Mouse (Mus musculus) embryonic facial prominence, embryonic 14.5 days (tissue): ENCODE measurements around the gene Gm10518. TPM values are rescaled to one million over a fixed set of nuclear protein-coding genes. Genes with fewer than 3 reads are reported as not detected.
A peak's percentile ranks its signal among the peaks of the same experiment; 100 is the strongest.

ENCODE experiments used
- ATAC-seq: fragments of 200-750 bp; cut with Nextera tagmentation; 2 replicates; pipeline ENCODE4 v1.8.0; 2017; ENCODE audit warnings: low read depth, moderate number of reproducible peaks, moderate TSS enrichment
- DNase-seq: peaks from one replicate; pipeline ENCODE4 v3.0.0-alpha.2; 2015; ENCODE audit warnings: low spot score
- H3K27ac ChIP-seq: fragments of 300-500 bp; sonication (generic); replicated peaks from 2 replicates; pipeline ENCODE4 v1.5.1; 2014; ENCODE audit warnings: low read depth, mild to moderate bottlenecking, low read length, moderate library complexity
- H3K27me3 ChIP-seq: fragments of 300-500 bp; sonication (generic); replicated peaks from 2 replicates; pipeline ENCODE4 v1.6.1; 2014; ENCODE audit warnings: low read length; ENCODE audit not compliant: control insufficient read depth, insufficient read depth
- H3K36me3 ChIP-seq: fragments of 300-500 bp; sonication (generic); 2 replicates; pipeline ENCODE4 v1.6.1; 2014; ENCODE audit warnings: low read length, mixed read lengths; ENCODE audit not compliant: control insufficient read depth, insufficient read depth
- H3K4me1 ChIP-seq: fragments of 300-500 bp; sonication (generic); 2 replicates; pipeline ENCODE4 v1.6.1; 2014; ENCODE audit warnings: antibody characterized with exemption, low read length; ENCODE audit not compliant: control insufficient read depth, insufficient read depth
- H3K4me2 ChIP-seq: fragments of 300-500 bp; sonication (generic); 2 replicates; pipeline ENCODE4 v1.6.1; 2014; ENCODE audit warnings: low read depth, mild to moderate bottlenecking, low read length, moderate library complexity, mixed read lengths
- H3K4me3 ChIP-seq: fragments of 300-500 bp; sonication (generic); 2 replicates; pipeline ENCODE4 v1.5.1; 2014; ENCODE audit warnings: low read depth, mild to moderate bottlenecking, low read length
- H3K9ac ChIP-seq: fragments of 300-500 bp; sonication (generic); 2 replicates; pipeline ENCODE4 v1.6.1; 2014; ENCODE audit warnings: low read depth, mild to moderate bottlenecking, low read length, moderate library complexity, mixed read lengths
- H3K9me3 ChIP-seq: fragments of 300-500 bp; sonication (generic); 2 replicates; pipeline ENCODE4 v1.6.1; 2016; ENCODE audit warnings: low read length; ENCODE audit not compliant: control insufficient read depth
- WGBS: fragments of 180-500 bp; shearing (Covaris S2); extraction: QIAGEN DNeasy Blood & Tissue Kit; methylation state at CpG from one replicate; pipeline ENCODE4 v1.1.7; 2014; 5-methylcytosine and 5-hydroxymethylcytosine counted together
- polyA plus RNA-seq: library from polyadenylated mRNA; unstranded; fragments of >200 nt; fragmentation: Nextera tagmentation; extraction: Ambion mirVana; gene quantifications from 2 replicates; pipeline ENCODE4 v1.2.1, GENCODE M21; 2014

The Gm10518 gene
- polyA plus RNA-seq, 1 experiment from 2014 or later: not detected

DNA sequence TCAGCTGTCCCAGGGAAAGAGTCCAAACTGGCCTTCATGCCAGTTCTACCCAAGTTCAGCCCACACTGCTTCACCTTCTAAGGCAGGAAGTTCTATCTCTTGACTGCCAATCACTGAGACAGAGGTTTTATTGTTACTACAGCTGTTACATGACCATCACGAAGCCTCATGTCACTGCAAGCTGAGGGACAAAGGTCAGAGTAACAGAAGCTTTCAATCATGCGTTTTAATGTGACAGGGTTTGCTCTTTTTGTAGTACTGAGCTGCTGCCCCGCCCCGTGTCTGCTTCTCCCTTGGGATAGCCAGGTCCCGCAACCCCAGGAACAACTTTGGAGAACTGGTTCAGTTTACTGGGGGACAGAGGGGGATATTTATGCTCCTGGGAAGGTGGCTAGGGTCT, 21.4 kb downstream of the Gm10518 start:
- Histone ChIP-seq H3K27me3 (no peaks in the 10 kb centered on the region), H3K9me3 (no peaks in the 10 kb centered on the region), H3K4me2 (no peak overlapping the region), H3K4me1 (no peaks in the 10 kb centered on the region), H3K27ac (no peak overlapping the region), H3K9ac (no peak overlapping the region), H3K4me3 (no peak overlapping the region), H3K36me3 (no peaks in the 10 kb centered on the region)
- 43% methylated on average over 5 of the region's 5 CpGs for WGBS
- ATAC-seq (no peak), DNase-seq (no peak)

DNA sequence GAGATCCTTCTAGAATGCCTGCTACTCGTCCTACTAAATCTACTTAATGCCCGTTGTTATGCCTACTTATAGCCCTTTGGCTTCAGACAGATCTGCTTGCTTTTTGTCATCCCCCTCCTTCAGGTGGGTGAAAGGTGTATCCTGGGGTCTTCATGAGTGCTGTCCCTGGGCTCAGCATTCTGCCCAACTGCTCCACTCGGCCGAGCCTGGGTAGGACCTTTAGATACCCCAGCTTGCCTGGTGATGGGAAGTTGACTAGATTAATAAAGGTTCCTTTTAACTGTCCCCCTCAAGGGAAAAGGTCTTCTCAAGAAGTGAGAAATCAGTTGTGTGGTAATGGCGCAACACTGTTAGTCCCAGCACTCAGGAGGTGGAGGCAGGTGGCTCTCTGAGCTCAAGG, 24.9 kb downstream of the Gm10518 start:
- Histone ChIP-seq H3K27me3 (no peaks in the 10 kb centered on the region), H3K9me3 (no peaks in the 10 kb centered on the region), H3K4me2 (no peak overlapping the region), H3K4me3 (no peak overlapping the region), H3K9ac (no peak overlapping the region), H3K27ac (no peak overlapping the region), H3K36me3 (no peaks in the 10 kb centered on the region), H3K4me1 (no peaks in the 10 kb centered on the region)
- WGBS: 89% methylated on average over 5 of the region's 5 CpGs
- DNase-seq (no peak), ATAC-seq (no peak)

DNA sequence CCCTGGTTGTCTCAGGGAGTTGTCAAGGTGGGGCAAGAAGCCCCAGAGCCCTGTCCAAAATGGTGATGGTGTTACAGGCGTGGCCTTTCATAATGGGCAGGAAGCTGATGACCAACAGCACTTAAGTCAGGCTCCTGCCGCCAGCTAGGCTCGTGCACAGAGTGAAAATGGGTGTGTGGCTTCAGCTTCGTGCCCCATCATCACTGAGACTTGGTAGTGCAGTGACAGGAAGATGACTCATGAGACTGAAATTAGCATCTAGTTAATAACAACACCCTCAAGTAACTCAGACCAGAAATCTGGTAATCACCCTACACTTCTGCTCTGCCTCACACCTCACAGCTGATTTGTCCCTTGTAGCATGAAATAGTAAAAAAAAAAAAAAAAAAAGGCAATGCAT, 25.7 kb downstream of the Gm10518 start:
- no peak overlapping the region for H3K27ac ChIP-seq
- H3K4me1 ChIP-seq: no peaks in the 10 kb centered on the region
- ATAC-seq (no peak), DNase-seq (no peak)
- H3K4me3 ChIP-seq: no peak overlapping the region
- no peak overlapping the region for H3K9ac ChIP-seq
- 70% methylated on average over 4 of the region's 4 CpGs for whole genome bisulfite sequencing
- H3K4me2 ChIP-seq: no peak overlapping the region
- H3K27me3 ChIP-seq: no peaks in the 10 kb centered on the region
- no peaks in the 10 kb centered on the region for H3K36me3 ChIP-seq
- no peaks in the 10 kb centered on the region for H3K9me3 ChIP-seq

DNA sequence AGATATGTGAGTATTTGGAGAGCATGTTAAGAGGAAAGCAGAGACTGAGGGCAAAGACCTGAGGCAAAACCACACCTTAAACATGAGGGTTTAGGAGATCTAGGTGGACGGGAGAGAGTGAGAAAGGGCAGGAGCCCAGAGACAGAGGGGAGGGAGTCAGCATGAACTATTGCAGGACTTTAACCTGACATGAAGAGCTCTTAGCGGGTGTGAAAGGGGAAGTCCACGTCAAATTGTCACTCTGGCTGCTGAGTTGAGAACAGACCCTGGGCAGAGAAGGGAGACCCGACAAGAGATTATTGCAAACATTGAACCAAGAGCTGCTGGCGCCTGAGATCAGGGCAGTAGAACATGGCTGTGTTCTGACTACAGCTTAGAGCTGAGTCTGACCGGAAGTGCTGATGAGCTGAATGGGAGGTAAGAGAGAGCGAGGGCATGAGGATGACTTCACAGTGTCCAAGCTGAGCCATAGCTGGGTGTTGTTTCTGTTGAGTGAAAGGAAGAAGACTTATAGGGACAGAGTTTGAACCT, 29.6 kb downstream of the Gm10518 start:
- peaks cover 7% of the 10 kb centered on the region; the same call in 1 of the 2 replicates for H3K9me3 ChIP-seq
- H3K4me2 ChIP-seq: no peak overlapping the region
- no peak overlapping the region for H3K27ac ChIP-seq
- no peak overlapping the region for H3K4me3 ChIP-seq
- no peak for ATAC-seq
- WGBS: 76% methylated on average over 7 of the region's 7 CpGs
- no peaks in the 10 kb centered on the region for H3K36me3 ChIP-seq
- H3K27me3 ChIP-seq: no peaks in the 10 kb centered on the region
- H3K4me1 ChIP-seq: no peaks in the 10 kb centered on the region
- H3K9ac ChIP-seq: no peak overlapping the region
- DNase-seq: no peak

DNA sequence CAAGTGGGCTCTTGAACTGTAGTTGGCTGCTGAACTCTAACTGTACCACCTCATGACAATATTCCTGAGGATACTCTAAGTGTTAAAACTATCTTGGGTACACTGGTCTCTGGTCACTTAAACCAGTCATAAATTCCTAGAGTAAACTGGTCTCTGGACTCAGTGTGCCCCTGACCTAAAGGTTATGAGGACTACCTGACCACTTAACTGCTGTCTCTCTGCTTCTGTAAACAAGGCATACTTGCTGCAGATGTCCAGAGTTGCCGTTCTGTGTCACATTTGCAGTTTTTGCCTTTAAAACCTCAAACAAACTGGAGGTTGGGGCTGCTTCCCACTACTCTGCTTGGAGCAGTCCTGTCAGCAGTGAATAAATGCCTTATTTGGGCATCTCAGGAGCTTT, 30.4 kb downstream of the Gm10518 start:
- Histone ChIP-seq H3K9me3 (peaks cover 7% of the 10 kb centered on the region; the same call in 1 of the 2 replicates), H3K36me3 (no peaks in the 10 kb centered on the region), H3K27ac (no peak overlapping the region), H3K4me3 (no peak overlapping the region), H3K27me3 (no peaks in the 10 kb centered on the region), H3K9ac (no peak overlapping the region), H3K4me2 (no peak overlapping the region), H3K4me1 (no peaks in the 10 kb centered on the region)
- WGBS: 87% methylated on average over 1 of the region's 1 CpGs
- DNase-seq (no peak), ATAC-seq (no peak)

DNA sequence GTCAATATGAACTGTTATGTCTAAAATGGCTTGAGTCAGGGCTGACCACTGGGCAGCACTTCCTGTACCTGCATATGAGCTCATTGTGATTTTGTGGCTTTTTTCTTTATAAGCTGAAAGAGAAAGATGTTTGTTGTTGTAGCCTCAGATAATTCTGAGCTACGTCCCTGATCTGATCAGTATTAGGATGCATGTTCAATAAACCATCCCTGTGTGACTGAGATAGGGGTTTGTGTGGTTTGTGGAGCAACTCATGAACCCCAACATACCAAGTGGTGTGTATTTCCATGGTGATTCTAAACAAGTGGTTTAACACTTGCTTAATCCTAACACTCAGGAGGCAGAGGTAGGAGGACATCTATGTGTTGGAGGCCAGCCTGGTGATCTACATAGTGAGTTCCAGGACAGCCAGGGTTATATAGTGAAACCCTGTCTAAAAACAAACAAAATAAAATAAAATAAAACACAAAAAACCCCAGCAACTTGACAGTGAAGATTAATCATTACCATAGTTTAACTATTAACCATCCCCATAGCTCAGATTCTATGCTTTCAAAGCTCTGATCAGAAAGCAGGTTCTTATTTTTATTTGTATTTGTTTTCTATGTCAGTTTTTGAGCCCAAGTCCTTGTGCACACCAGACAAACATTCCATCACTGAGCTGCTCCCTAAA, 32.7 kb downstream of the Gm10518 start:
- H3K4me2 ChIP-seq: no peak overlapping the region
- no peak overlapping the region for H3K27ac ChIP-seq
- no peak for ATAC-seq
- no peak overlapping the region for H3K9ac ChIP-seq
- no peak overlapping the region for H3K4me3 ChIP-seq
- no peaks in the 10 kb centered on the region for H3K36me3 ChIP-seq
- WGBS: 86% methylated on average over 1 of the region's 1 CpGs
- no peaks in the 10 kb centered on the region for H3K4me1 ChIP-seq
- peaks cover 7% of the 10 kb centered on the region; the same call in 1 of the 2 replicates for H3K9me3 ChIP-seq
- no peaks in the 10 kb centered on the region for H3K27me3 ChIP-seq
- no peak for DNase-seq

DNA sequence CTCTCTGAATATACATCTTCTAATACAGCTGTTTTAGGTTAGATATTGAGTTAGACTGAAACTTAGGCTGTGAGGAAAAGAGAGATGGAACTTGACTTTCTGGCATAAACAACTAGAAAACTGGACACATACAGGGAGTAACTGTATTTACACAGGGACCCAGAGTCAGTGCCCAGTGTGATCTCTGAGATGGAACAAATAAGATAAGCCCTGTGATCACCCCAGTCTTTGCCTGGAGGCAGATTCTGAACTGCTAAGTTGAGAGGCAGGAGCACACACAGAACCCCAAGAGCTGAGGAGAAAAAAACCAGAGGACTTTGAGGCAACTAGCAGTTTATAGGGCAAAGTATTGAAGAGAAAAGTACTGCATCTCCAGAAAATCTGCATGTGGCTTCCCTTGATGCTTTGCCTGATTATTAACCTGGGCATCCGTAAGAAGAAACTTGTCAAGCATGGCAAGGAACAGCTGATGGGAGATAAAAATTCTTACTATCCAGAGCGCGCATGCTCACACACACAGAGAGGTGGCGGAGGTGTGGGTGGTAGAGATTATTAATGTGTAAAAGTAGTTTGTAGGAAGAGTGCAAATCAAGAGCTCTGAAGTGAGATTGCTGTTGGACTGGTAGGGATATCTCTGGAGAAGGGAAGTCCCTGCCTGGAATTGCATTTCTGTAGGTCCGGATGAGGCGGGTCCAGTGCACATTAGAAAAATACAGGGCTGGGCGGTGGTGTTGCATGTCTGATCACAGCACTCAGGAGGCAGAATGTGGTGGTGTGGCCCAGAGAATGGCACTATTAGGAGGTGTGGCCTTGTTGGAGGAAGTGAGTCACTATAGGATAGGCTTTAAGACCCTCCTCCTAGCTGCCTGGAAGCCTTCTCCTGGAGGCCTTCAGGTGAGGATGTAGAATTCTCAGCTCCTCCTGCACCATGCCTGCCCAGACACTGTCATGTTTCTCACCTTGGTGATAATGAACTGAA, 33.5 kb downstream of the Gm10518 start:
- WGBS: 89% methylated on average over 7 of the region's 7 CpGs
- no peak overlapping the region for H3K4me2 ChIP-seq
- no peaks in the 10 kb centered on the region for H3K4me1 ChIP-seq
- peaks cover 7% of the 10 kb centered on the region; the same call in 1 of the 2 replicates for H3K9me3 ChIP-seq
- no peak overlapping the region for H3K9ac ChIP-seq
- no peak overlapping the region for H3K27ac ChIP-seq
- H3K27me3 ChIP-seq: no peaks in the 10 kb centered on the region
- H3K36me3 ChIP-seq: no peaks in the 10 kb centered on the region
- ATAC-seq: no peak
- no peak for DNase-seq
- H3K4me3 ChIP-seq: no peak overlapping the region

DNA sequence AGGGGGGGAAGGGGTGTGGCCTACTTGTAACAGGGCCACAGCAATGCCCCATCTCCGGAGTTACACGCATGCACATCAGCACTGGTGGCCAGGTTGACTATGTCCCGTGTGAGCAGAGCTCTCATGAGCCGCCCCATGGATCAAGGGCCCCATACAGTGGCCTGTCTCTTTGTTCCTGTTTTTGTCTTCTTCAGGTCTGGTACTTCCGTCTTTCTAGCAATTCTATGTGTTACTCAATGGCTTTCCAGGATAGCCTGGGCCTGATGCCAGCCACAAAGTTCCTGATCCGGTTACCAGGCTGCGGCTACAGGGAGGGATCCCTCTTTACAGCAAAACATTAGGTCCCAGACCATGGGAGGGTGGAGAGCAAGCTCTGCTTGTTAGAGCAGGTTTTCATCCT, 39.4 kb downstream of the Gm10518 start:
- Histone ChIP-seq H3K4me2 (no peak overlapping the region), H3K9me3 (no peaks in the 10 kb centered on the region), H3K27me3 (no peaks in the 10 kb centered on the region), H3K27ac (no peak overlapping the region), H3K4me3 (no peak overlapping the region), H3K36me3 (no peaks in the 10 kb centered on the region), H3K9ac (no peak overlapping the region), H3K4me1 (no peaks in the 10 kb centered on the region)
- peak; percentile 63 for ATAC-seq
- DNase-seq: peak; percentile 70
- 75% methylated on average over 7 of the region's 7 CpGs for WGBS
